Mouse (Mus musculus): Measurements from ENCODE around the gene Ciart.

DNA sequence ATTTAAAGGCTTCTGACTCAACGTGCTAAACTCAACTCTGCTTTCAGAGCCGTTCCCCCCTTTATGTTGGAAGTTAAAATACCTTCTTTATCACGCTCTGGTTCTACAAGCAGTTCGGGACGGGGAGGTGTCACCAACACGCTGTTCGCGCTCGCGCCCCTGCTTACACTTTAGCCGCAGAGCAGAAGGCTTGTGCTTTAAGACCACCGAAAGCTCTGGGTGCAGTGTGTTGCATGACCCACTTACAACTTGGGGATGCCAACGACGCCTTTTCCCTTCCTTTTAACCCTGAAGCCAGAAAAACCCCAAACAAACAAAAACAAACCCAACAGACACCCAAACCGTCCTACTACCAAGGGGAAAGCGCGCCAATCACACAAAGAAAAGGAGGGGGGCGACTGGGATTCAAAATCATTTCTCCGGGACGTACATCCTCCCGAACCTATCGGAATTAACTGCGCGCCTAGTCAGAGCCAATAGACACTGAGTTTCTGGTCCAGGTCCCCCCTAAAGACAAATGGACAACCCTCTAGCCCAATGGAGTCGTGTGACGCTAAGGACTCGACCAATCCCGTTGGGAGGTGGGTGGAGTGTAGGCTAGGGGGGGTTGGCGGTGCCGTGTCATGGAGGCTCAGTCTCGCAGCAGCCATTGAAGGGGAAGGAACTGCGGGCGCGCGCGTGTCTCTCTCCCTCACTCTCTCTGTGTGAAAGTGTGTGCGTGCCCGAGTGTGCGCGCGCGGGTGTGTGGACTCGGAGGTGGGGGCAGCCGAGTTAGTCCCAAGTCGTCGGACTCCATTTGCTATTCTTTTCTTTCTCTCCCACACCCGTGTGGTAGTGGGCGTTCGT, 46.8 kb upstream of the Ciart start, which contains the start of gene Anp32e:
- TF ChIP-seq POLR2A (IDR thresholded peaks at IDR 0.05; ENCODE audit: insufficient read depth, low read depth, low read length) (peak; percentile 67), CTCF (IDR thresholded peaks at IDR 0.05; ENCODE audit: insufficient read depth, low read depth, low read length) (no peak)
